Mouse (Mus musculus) erythroblast, embryonic 14.5 days (primary cell): ENCODE results near the gene Nelfb.

Experiments
- GATA1 ChIP-seq: IDR thresholded peaks from 2 replicates; pipeline ENCODE4 v1.6.1; 2012; ENCODE audit warnings: low read length, inconsistent platforms, mixed read lengths
- TAL1 ChIP-seq: IDR thresholded peaks from 3 replicates; pipeline ENCODE4 v1.6.1; 2012; ENCODE audit warnings: low read length, inconsistent platforms, mixed read lengths

- no peak for TF ChIP-seq GATA1
- TF ChIP-seq TAL1: no peak
These were observed 32.9 kb downstream of the Nelfb start for GRCm38 (mm10) chr2:25178285-25178972.
